Mouse (Mus musculus) olfactory bulb, adult 2 months (tissue): ENCODE data around the gene Ndufa13. TPM values are rescaled to one million over a fixed set of nuclear protein-coding genes. Genes with fewer than 3 reads are reported as not detected.
"Not testable (repeated sequence)": the region's sequence is repeated elsewhere in the genome, so short reads cannot be mapped to it uniquely, and the experiment has no call there.

Experiments used
- H3K27ac ChIP-seq: fragments of 200-500 bp; 2 replicates; pipeline ENCODE4 v1.5.1; 2012; ENCODE audit warnings: low read depth, low read length; ENCODE audit not compliant: insufficient read depth
- H3K4me1 ChIP-seq: fragments of 200-500 bp; 2 replicates; pipeline ENCODE4 v1.6.1; 2012; ENCODE audit warnings: low read length; ENCODE audit not compliant: control insufficient read depth, insufficient read depth
- H3K4me3 ChIP-seq: fragments of 200-500 bp; 2 replicates; pipeline ENCODE4 v1.5.1; 2012; ENCODE audit warnings: mild to moderate bottlenecking, low read depth, low read length, moderate library complexity; ENCODE audit not compliant: insufficient read depth
- CTCF ChIP-seq: fragments of 200-500 bp; IDR thresholded peaks from 2 replicates; pipeline ENCODE4 v1.5.1; 2012; ENCODE audit warnings: low read depth, mild to moderate bottlenecking, low read length, moderate library complexity; ENCODE audit not compliant: insufficient read depth
- POLR2A ChIP-seq: fragments of 200-500 bp; IDR thresholded peaks from 2 replicates; pipeline ENCODE4 v1.6.1; 2012; ENCODE audit warnings: mild to moderate bottlenecking, low read depth, low read length, moderate library complexity; ENCODE audit not compliant: insufficient read depth
- WGBS: fragments of 180-500 bp; shearing (Covaris S2); methylation state at CpG from one replicate; pipeline ENCODE4 v1.1.7; 2018; 5-methylcytosine and 5-hydroxymethylcytosine counted together
- polyA plus RNA-seq: library from polyadenylated mRNA; stranded (reverse); fragments of >200 nt; gene quantifications from 2 replicates; pipeline ENCODE4 v1.2.4, GENCODE M21; 2012; ENCODE audit warnings: low replicate concordance; ENCODE audit not compliant: missing spikeins, insufficient read depth, insufficient read length

The Ndufa13 gene
- not detected in 2 replicates for polyA plus RNA-seq

DNA sequence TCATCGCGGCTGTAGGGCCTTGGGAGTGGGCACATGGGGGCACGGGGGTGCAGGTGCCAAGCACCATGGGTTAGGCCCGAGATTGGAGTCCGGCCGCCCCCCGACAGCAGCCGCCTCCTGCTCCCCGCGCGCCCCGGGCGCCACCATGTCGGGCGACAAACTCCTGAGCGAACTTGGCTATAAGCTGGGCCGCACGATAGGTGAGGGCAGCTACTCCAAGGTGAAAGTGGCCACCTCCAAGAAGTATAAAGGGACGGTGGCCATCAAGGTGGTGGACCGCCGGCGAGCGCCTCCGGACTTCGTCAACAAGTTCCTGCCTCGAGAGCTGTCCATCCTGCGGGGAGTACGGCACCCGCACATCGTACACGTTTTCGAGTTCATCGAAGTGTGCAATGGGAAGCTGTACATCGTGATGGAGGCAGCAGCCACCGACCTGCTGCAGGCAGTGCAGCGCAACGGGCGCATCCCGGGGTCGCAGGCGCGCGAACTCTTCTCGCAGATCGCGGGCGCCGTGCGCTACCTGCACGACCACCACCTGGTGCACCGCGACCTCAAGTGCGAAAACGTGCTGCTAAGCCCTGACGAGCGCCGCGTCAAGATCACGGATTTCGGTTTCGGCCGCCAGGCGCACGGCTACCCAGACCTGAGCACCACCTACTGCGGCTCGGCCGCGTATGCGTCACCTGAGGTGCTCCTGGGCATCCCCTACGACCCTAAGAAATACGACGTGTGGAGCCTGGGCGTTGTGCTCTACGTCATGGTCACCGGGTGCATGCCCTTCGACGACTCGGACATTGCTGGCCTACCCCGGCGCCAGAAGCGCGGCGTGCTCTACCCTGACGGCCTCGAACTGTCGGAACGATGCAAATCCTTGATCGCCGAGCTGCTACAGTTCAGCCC, at the start of gene Ndufa13, which contains the start of the genes Tssk6 and Yjefn3:
TSS of gene Ndufa13 (minus strand) at position 396 of the 900 bp plus-strand sequence.
TSS of gene Tssk6 (plus strand) at position 22 of the 900 bp plus-strand sequence.
TSS of gene Yjefn3 (minus strand) at position 550 of the 900 bp plus-strand sequence.
- peak within 1 kb of the TSS; percentile 80 for H3K4me3 ChIP-seq
- TF ChIP-seq CTCF (no peak), POLR2A (no peak)
- H3K27ac ChIP-seq, result peak within 1 kb of the TSS; percentile 81
- WGBS, result 4% methylated on average over 89 of the region's 89 CpGs
- H3K4me1 ChIP-seq, result peaks cover 29% of the 10 kb centered on the region

DNA sequence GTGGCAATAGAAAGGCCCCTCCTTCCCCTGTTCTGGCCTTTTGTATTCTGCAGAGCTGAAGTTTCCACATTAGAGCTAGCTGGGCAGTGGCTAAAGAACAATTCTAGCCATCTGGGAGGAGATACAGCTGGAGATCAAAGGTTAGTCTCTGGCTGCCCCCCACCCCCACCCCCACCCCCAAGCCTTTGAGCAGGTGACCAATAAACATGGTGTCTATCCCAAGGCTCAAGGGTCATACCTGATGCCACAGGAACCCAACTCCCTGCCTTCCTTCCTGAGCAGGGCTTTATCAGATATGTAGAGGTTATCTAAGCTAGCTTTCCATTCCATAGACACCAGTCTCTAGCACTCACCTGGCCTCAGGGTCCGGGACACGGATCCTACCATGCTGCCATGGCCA, 47.9 kb upstream of the Ndufa13 start:
- H3K4me1 ChIP-seq, result peaks cover 3% of the 10 kb centered on the region; the same call in 1 of the 2 replicates
- H3K27ac ChIP-seq, result no peak overlapping the region
- H3K4me3 ChIP-seq, result no peak overlapping the region
- no peak for TF ChIP-seq POLR2A
- TF ChIP-seq CTCF, result no peak
- WGBS, result 97% methylated on average over 2 of the region's 2 CpGs

DNA sequence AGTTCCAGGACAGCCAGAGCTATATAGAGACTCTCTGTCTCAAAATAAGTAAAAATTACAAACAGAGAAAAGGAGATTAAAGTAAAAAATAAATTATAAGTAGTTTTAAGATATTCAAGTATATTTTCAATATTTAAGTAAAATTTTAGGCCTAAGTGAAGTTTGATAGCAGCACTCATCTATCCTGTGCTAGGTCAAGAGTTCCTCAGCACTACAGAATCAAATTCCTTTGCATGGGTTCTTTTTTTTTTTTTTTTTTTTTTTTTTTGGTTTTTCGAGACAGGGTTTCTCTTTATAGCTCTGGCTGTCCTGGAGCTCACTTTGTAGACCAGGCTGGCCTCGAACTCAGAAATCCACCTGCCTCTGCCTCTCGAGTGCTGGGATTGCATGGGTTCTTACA, 40.1 kb upstream of the Ndufa13 start:
- not testable (repeated sequence) for H3K27ac ChIP-seq, H3K4me1 ChIP-seq, H3K4me3 ChIP-seq
- 85% methylated on average over 3 of the region's 3 CpGs for WGBS

DNA sequence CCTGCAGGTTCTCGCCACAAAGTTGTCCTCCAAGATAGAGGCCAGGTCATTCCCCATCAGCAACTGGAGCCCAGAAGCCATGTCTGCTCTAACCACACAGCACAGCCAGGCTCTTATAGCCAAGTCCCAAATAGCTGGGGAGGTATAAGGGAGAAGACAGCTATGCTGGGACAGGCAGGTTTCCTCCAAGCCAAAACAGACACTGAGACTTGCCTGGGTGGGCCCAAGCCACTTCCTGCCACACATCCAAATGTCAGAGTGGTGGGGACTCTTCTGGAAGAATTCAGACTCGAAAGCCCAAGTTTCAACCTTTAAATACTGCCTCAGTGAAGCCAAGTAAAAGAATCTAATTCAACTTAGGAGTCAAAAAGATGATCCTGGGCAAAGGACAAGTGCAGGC, 38.0 kb upstream of the Ndufa13 start:
- no peak for TF ChIP-seq CTCF
- TF ChIP-seq POLR2A, result no peak
- no peak overlapping the region for H3K27ac ChIP-seq

DNA sequence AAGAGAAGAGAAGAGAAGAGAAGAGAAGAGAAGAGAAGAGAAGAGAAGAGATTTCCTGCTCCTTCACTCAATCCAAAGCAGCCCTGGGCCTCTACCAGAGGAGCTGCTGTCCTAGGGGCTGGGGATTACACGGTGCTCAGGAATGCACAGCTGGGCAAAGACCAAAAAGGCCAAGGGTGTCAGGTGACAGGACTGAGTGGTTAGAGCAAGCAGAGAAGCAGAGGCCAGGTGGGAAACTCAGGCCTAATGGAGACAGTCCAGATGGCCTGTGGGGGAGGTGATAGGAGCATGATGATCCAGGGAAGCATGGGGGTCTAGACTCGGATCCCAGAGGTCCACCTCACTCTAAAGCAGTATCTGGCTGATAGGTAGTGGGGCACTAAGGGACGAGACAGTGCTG, 37.3 kb upstream of the Ndufa13 start:
- H3K4me3 ChIP-seq, result no peak overlapping the region
- 62% methylated on average over 3 of the region's 3 CpGs for WGBS
- H3K27ac ChIP-seq, result no peak overlapping the region
- H3K4me1 ChIP-seq, result peaks cover 4% of the 10 kb centered on the region; the same call in 1 of the 2 replicates
- TF ChIP-seq POLR2A (no peak), CTCF (no peak)

More for the DNA sequence above, 38.0 kb upstream of the Ndufa13 start:
- Histone ChIP-seq H3K4me1 (peaks cover 4% of the 10 kb centered on the region; the same call in 1 of the 2 replicates), H3K4me3 (no peak overlapping the region)
- WGBS, result 94% methylated on average over 2 of the region's 2 CpGs

DNA sequence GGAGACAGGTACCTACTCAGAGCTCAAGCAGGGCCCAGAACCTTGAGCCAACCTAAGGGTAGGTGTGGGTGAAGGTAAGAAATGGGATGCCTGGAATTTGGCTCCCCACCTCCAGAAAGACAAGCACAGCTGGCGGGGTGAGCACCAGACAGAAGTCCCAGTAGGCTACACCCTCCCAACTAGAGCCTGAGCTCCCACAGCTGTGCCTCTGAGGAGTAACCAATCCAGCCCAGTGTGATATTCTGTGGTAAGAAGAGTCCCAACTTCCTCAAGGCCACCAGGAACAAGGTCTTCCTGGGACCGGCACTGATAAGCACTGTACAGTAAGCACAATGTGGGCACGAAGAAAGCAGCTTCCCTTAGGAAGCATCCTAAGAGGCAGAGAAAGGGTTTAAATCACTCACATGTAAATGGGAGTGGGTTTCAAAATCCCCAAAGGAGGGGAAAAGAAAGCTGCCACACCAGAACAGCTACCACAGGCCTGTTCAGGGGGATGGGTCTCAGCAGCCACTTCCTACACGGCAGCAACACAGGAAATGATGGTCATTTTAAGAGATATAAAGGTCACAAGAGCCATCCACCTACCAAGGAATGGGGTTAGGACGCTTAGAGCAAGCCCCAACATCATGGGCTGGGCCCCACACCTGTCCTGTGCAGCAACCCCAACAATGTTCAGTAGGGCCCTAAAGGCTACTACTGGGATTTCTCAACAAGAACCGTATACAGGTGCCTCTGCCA, 36.1 kb upstream of the Ndufa13 start:
- H3K27ac ChIP-seq, result no peak overlapping the region
- WGBS, result 92% methylated on average over 6 of the region's 6 CpGs
- H3K4me3 ChIP-seq, result no peak overlapping the region
- TF ChIP-seq POLR2A, result no peak
- peaks cover 4% of the 10 kb centered on the region; the same call in 1 of the 2 replicates for H3K4me1 ChIP-seq

DNA sequence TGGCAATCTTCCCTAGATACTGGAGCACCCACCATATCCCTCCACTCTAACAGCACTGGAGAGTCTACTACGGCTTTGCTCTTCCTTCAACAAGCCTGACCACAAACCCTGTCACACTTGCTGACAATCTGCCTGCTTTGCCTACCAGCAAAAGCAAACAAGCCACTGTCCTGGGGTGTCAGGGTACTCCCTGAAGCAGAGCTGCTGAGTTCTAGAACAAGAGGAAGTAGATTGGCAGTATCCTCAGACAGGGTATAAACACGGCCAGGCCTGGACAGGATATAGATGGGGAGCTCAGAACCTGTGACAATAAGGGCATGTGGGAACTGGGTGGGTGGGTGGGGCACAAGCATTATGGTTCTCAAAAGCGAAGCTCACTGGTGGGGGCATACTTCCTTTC, 35.1 kb upstream of the Ndufa13 start:
- no peak overlapping the region for H3K27ac ChIP-seq
- no peak overlapping the region for H3K4me3 ChIP-seq
- peaks cover 4% of the 10 kb centered on the region; the same call in 1 of the 2 replicates for H3K4me1 ChIP-seq
- TF ChIP-seq POLR2A, result no peak
- no peak for TF ChIP-seq CTCF
- WGBS, result 85% methylated on average over 3 of the region's 3 CpGs

DNA sequence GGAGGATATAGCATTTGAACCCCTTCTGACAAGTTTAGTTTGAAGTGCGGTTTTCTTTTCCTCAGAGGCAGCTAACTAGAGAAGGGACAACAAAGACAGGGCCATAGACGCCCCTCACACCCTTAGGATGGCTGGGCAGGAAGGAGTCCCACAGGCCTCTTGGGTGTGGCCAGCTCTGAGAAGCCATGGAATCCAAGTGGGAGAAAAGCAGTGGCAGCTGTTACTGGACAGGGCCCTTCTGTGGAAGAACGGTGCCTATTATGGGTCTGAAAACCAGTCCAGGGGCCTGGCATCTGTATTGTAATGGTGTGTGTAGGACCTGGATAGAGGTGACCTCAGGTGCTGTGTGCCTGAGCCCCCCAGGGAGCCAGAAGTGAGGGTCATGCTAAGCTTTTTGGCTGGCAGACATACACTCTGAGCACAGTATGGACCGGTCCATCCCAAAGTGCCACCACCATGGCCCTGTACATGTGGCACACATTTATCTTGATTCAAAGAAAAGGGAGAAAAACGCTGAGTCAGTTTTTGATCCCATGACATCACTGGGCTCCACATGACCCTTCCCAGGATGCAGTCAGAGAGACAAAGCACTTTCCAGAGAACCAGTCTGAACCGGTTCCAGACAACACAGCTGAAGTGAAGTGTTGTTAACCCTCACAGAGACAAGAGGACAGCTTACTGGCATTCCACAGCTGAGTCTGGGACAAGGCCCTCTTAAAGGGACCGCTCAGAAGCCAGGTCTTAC, 33.9 kb upstream of the Ndufa13 start:
- Histone ChIP-seq H3K27ac (no peak overlapping the region), H3K4me3 (no peak overlapping the region), H3K4me1 (peaks cover 4% of the 10 kb centered on the region; the same call in 1 of the 2 replicates)
- TF ChIP-seq POLR2A, result no peak
- no peak for TF ChIP-seq CTCF
- 55% methylated on average over 7 of the region's 7 CpGs for WGBS

DNA sequence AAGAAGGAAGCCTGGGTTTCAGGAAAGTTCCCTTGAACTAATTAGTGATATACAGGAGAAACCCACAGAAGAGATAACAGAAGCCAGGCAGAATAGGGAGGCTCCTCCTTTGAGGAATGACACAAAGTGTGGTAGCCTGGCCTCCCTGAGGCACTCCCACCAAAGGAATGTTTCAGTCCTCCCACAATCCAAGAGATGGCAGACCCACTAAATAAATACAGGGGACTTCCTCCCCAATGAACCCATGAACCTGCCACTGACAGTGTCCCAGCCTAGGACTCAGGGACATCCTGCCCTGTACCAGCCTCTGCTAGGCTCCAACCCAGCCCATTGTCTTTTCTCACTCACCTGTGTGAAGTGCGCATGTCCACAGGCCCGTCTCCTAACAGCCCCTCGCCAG, 33.1 kb upstream of the Ndufa13 start:
- H3K27ac ChIP-seq, result no peak overlapping the region
- H3K4me1 ChIP-seq, result peaks cover 4% of the 10 kb centered on the region; the same call in 1 of the 2 replicates
- WGBS, result 96% methylated on average over 3 of the region's 3 CpGs
- H3K4me3 ChIP-seq, result no peak overlapping the region
- TF ChIP-seq POLR2A, result no peak
- no peak for TF ChIP-seq CTCF
